Mouse (Mus musculus) MEL (cell line): ENCODE measurements around the gene Cd8b1. TPM values are rescaled to one million over a fixed set of nuclear protein-coding genes. Genes with fewer than 3 reads are reported as not detected.

ENCODE experiments used
- DNase-seq: peaks from one replicate; pipeline ENCODE4 v3.0.0; 2011; ENCODE audit warnings: low read depth, low spot score
- H3K27ac ChIP-seq: 2 replicates; pipeline ENCODE4 v1.5.1; 2012; ENCODE audit warnings: low read depth, mild to moderate bottlenecking, control low read depth, low read length, moderate library complexity; ENCODE audit not compliant: control insufficient read depth
- H3K27me3 ChIP-seq, 2 experiments: fragments of 150-350 bp in 1 of 2; sonication (generic) in 1 of 2; 2 replicates each; pipeline ENCODE4 v1.6.1; 2012; ENCODE audit warnings: low read length in 2 of 2, mild to moderate bottlenecking in 2 of 2, improper control_type of control experiment in 1 of 2, moderate library complexity in 1 of 2; ENCODE audit not compliant: insufficient read depth in 2 of 2, control insufficient read depth in 1 of 2
- H3K36me3 ChIP-seq, 2 experiments: 2 replicates each; pipeline ENCODE4 v1.6.1; 2012 to 2014; ENCODE audit warnings: low read length in 2 of 2, improper control_type of control experiment in 1 of 2, inconsistent platforms in 1 of 2, mild to moderate bottlenecking in 1 of 2; ENCODE audit not compliant: insufficient read depth in 2 of 2, control insufficient read depth in 1 of 2
- H3K4me1 ChIP-seq, 2 experiments: fragments of 150-350 bp in 1 of 2; sonication (generic) in 1 of 2; 2 replicates each; pipeline ENCODE4 v1.6.1; 2012; ENCODE audit warnings: low read length in 2 of 2, improper control_type of control experiment in 1 of 2, mild to moderate bottlenecking in 1 of 2; ENCODE audit not compliant: insufficient read depth in 2 of 2, control insufficient read depth in 1 of 2
- H3K4me3 ChIP-seq, 2 experiments: fragments of 150-350 bp in 1 of 2; sonication (generic) in 1 of 2; 2 replicates each; pipeline ENCODE4 v1.5.1; 2012; ENCODE audit warnings: low read depth in 2 of 2, low read length in 2 of 2, mild to moderate bottlenecking in 2 of 2, moderate library complexity in 2 of 2, control low read depth in 1 of 2, improper control_type of control experiment in 1 of 2; ENCODE audit not compliant: control insufficient read depth in 1 of 2, insufficient read depth in 1 of 2
- H3K79me2 ChIP-seq: 2 replicates; pipeline ENCODE4 v1.6.1; 2012; ENCODE audit warnings: mild to moderate bottlenecking, low read length, moderate library complexity; ENCODE audit not compliant: control insufficient read depth, poor library complexity, insufficient read depth
- H3K9ac ChIP-seq: 2 replicates; pipeline ENCODE4 v1.6.1; 2012; ENCODE audit warnings: low read depth, mild to moderate bottlenecking, control low read depth, low read length, moderate library complexity; ENCODE audit not compliant: control insufficient read depth, poor library complexity, severe bottlenecking
- H3K9me3 ChIP-seq: fragments of 150-350 bp; sonication (generic); replicated peaks from 2 replicates; pipeline ENCODE4 v1.6.1; 2012; ENCODE audit warnings: mild to moderate bottlenecking, low read length, improper control_type of control experiment, moderate library complexity; ENCODE audit not compliant: insufficient read depth
- BHLHE40 ChIP-seq: IDR thresholded peaks from 2 replicates; pipeline ENCODE4 v1.6.1; 2012; ENCODE audit warnings: low read depth, mild to moderate bottlenecking, inconsistent platforms, low read length, improper control_type of control experiment, borderline replicate concordance
- CTCF ChIP-seq, 3 experiments: IDR thresholded peaks in 2 of 3; conservative IDR thresholded peaks in 1 of 3; 2 replicates each; pipeline ENCODE4 v1.5.1; 2011 to 2012; ENCODE audit warnings: low read length in 3 of 3, low read depth in 2 of 3, mild to moderate bottlenecking in 2 of 3, improper control_type of control experiment in 1 of 3, inconsistent platforms in 1 of 3, mixed read lengths in 1 of 3, moderate library complexity in 1 of 3; ENCODE audit not compliant: control insufficient read depth in 1 of 3, insufficient read depth in 1 of 3, poor library complexity in 1 of 3, severe bottlenecking in 1 of 3
- ELF1 ChIP-seq: IDR thresholded peaks from 2 replicates; pipeline ENCODE4 v1.6.1; 2014; ENCODE audit warnings: low read depth, mild to moderate bottlenecking, inconsistent platforms, low read length, improper control_type of control experiment, moderate library complexity
- ETS1 ChIP-seq: IDR thresholded peaks from 2 replicates; pipeline ENCODE4 v1.6.1; 2012; ENCODE audit warnings: low read depth, mild to moderate bottlenecking, inconsistent platforms, low read length, improper control_type of control experiment, moderate library complexity
- JUND ChIP-seq: IDR thresholded peaks from 2 replicates; pipeline ENCODE4 v1.6.1; 2011; ENCODE audit warnings: low read depth, mild to moderate bottlenecking, improper control_type of control experiment, low read length
- KAT2A ChIP-seq: conservative IDR thresholded peaks from 2 replicates; pipeline ENCODE4 v1.6.1; 2012; ENCODE audit warnings: low read depth, low read length, improper control_type of control experiment, inconsistent platforms
- MAFK ChIP-seq: IDR thresholded peaks from 2 replicates; pipeline ENCODE4 v1.6.1; 2011; ENCODE audit warnings: low read depth, mild to moderate bottlenecking, low read length, improper control_type of control experiment, borderline replicate concordance
- MAZ ChIP-seq: IDR thresholded peaks from 2 replicates; pipeline ENCODE4 v1.6.1; 2012; ENCODE audit warnings: low read depth, mild to moderate bottlenecking, inconsistent platforms, low read length, improper control_type of control experiment
- MXI1 ChIP-seq: IDR thresholded peaks from 2 replicates; pipeline ENCODE4 v1.6.1; 2011; ENCODE audit warnings: mild to moderate bottlenecking, low read depth, low read length, improper control_type of control experiment
- MYB ChIP-seq: IDR thresholded peaks from 2 replicates; pipeline ENCODE4 v1.6.1; 2011; ENCODE audit warnings: mild to moderate bottlenecking, low read depth, low read length, improper control_type of control experiment
- NELFE ChIP-seq: IDR thresholded peaks from 2 replicates; pipeline ENCODE4 v1.6.1; 2011; ENCODE audit warnings: low read depth, low read length, improper control_type of control experiment
- NRF1 ChIP-seq: IDR thresholded peaks from 2 replicates; pipeline ENCODE4 v1.6.1; 2014; ENCODE audit warnings: low read depth, mild to moderate bottlenecking, inconsistent platforms, low read length, improper control_type of control experiment, moderate library complexity; ENCODE audit not compliant: poor library complexity, insufficient read depth, severe bottlenecking
- POLR2A ChIP-seq, 2 experiments: IDR thresholded peaks; 2 replicates each; pipeline ENCODE4 v1.6.1; 2011 to 2012; ENCODE audit warnings: low read length in 2 of 2, mild to moderate bottlenecking in 2 of 2, control low read depth in 1 of 2, improper control_type of control experiment in 1 of 2, low read depth in 1 of 2, moderate library complexity in 1 of 2; ENCODE audit not compliant: control insufficient read depth in 1 of 2, insufficient read depth in 1 of 2, poor library complexity in 1 of 2
- RCOR1 ChIP-seq: IDR thresholded peaks from 2 replicates; pipeline ENCODE4 v1.6.1; 2012; ENCODE audit warnings: low read depth, mild to moderate bottlenecking, inconsistent platforms, low read length, improper control_type of control experiment
- SIN3A ChIP-seq: IDR thresholded peaks from 2 replicates; pipeline ENCODE4 v1.6.1; 2012; ENCODE audit warnings: low read length, improper control_type of control experiment, inconsistent platforms
- TCF12 ChIP-seq: IDR thresholded peaks from 2 replicates; pipeline ENCODE4 v1.6.1; 2014; ENCODE audit warnings: low read depth, mild to moderate bottlenecking, inconsistent platforms, low read length, improper control_type of control experiment, moderate library complexity
- USF1 ChIP-seq: IDR thresholded peaks from 2 replicates; pipeline ENCODE4 v1.6.1; 2014; ENCODE audit warnings: low read depth, mild to moderate bottlenecking, inconsistent platforms, low read length, improper control_type of control experiment, moderate library complexity
- ZC3H11A ChIP-seq: IDR thresholded peaks from 2 replicates; pipeline ENCODE4 v1.6.1; 2012; ENCODE audit warnings: low read depth, mild to moderate bottlenecking, inconsistent platforms, low read length, improper control_type of control experiment
- ZKSCAN1 ChIP-seq: IDR thresholded peaks from 2 replicates; pipeline ENCODE4 v1.6.1; 2012; ENCODE audit warnings: low read depth, mild to moderate bottlenecking, inconsistent platforms, low read length, improper control_type of control experiment, moderate library complexity
- polyA plus RNA-seq, 2 experiments: library from polyadenylated mRNA; stranded (reverse) in 1 of 2; unstranded in 1 of 2; fragments of >175 nt in 1 of 2; fragments of >200 nt in 1 of 2; gene quantifications; 2 replicates each; pipeline versions ENCODE4 v1.2.1 to v1.2.4; 2012; ENCODE audit warnings: low replicate concordance in 2 of 2, low read depth in 1 of 2; ENCODE audit not compliant: insufficient read length in 2 of 2, insufficient read depth in 1 of 2, missing spikeins in 1 of 2
- total RNA-seq: library from RNA; depleted of rRNA; stranded (reverse); fragments of 300-350 nt; gene quantifications from 2 replicates; pipeline ENCODE4 v1.2.3, GENCODE M21; 2012

Gene Cd8b1
- total and polyA plus RNA-seq, 3 experiments = not detected

- Histone ChIP-seq H3K27ac (no peak overlapping the region), H3K9me3 (no peaks in the 10 kb centered on the region), H3K36me3 (no peaks in the 10 kb centered on the region), H3K79me2 (no peaks in the 10 kb centered on the region), H3K4me1 (no peaks in the 10 kb centered on the region), H3K4me3 (no peak overlapping the region), H3K9ac (no peak overlapping the region)
- no peak for DNase-seq
- TF ChIP-seq USF1 (no peak), RCOR1 (no peak), BHLHE40 (no peak), ETS1 (no peak), POLR2A (IDR thresholded peaks at IDR 0.05; ENCODE audit: control insufficient read depth in 1 of 2, insufficient read depth in 1 of 2, low read depth in 1 of 2, low read length in 2 of 2, poor library complexity in 1 of 2) (no peak), TCF12 (no peak), ELF1 (no peak), CTCF (IDR thresholded peaks at IDR 0.05 in 2 of 3, conservative IDR thresholded peaks at IDR 0.05 in 1 of 3; ENCODE audit: control insufficient read depth in 1 of 3, insufficient read depth in 1 of 3, low read depth in 2 of 3, low read length in 3 of 3, poor library complexity in 1 of 3, severe bottlenecking in 1 of 3) (no peak), NRF1 (no peak), ZKSCAN1 (no peak), MAFK (no peak), MAZ (no peak), KAT2A (no peak), SIN3A (no peak), MXI1 (no peak), MYB (no peak), ZC3H11A (no peak), NELFE (no peak), JUND (no peak)
- TF ChIP-seq, all 39 proteins: peak for 0
- peaks cover 0 to 1% of the 10 kb centered on the region in 2 experiments; a peak in 1 of 4 replicates for H3K27me3 ChIP-seq
Observed at GRCm38 (mm10) chr6:71338941-71339340, 16.4 kb downstream of the Cd8b1 start.

GRCm38 (mm10) chr6:71339351-71339750, 16.8 kb downstream of the Cd8b1 start:
- TF ChIP-seq MXI1 (no peak), TCF12 (no peak), ZC3H11A (no peak), USF1 (no peak)
- Histone ChIP-seq H3K27me3 (peaks cover 0 to 1% of the 10 kb centered on the region in 2 experiments; a peak in 1 of 4 replicates), H3K9me3 (no peaks in the 10 kb centered on the region), H3K4me1 (no peaks in the 10 kb centered on the region), H3K4me3 (no peak overlapping the region), H3K79me2 (no peaks in the 10 kb centered on the region), H3K9ac (no peak overlapping the region), H3K27ac (no peak overlapping the region), H3K36me3 (no peaks in the 10 kb centered on the region)
- no peak for DNase-seq
